Mouse (Mus musculus) CH12.LX (cell line): ENCODE data around the gene Tnik. TPM values are rescaled to one million over a fixed set of nuclear protein-coding genes. Genes with fewer than 3 reads are reported as not detected.

Experiments
- DNase-seq: peaks from one replicate; pipeline ENCODE4 v3.0.0-alpha.2; 2013; ENCODE audit errors: extremely low read depth
- H3K27ac ChIP-seq: 2 replicates; pipeline ENCODE4 v1.5.1; 2012; ENCODE audit warnings: low read depth, mild to moderate bottlenecking, control low read depth, moderate library complexity; ENCODE audit not compliant: insufficient read depth
- H3K27me3 ChIP-seq: replicated peaks from 2 replicates; pipeline ENCODE3; 2012; ENCODE audit warnings: inconsistent platforms
- H3K36me3 ChIP-seq, 2 experiments: replicated peaks in 1 of 2; 2 replicates each; pipeline versions ENCODE3 to v1.6.1; 2012; ENCODE audit warnings: inconsistent platforms in 1 of 2, low read length in 1 of 2, mild to moderate bottlenecking in 1 of 2, mixed read lengths in 1 of 2, moderate library complexity in 1 of 2; ENCODE audit not compliant: control insufficient read depth in 1 of 2, insufficient read depth in 1 of 2
- H3K4me1 ChIP-seq, 2 experiments: 2 replicates each; pipeline ENCODE4 v1.6.1; 2012; ENCODE audit warnings: inconsistent platforms in 1 of 2, moderate library complexity in 1 of 2; ENCODE audit not compliant: insufficient read depth in 2 of 2, control insufficient read depth in 1 of 2
- H3K4me2 ChIP-seq: 2 replicates; pipeline ENCODE4 v1.6.1; 2012; ENCODE audit warnings: low read depth, mild to moderate bottlenecking, control low read depth; ENCODE audit not compliant: poor library complexity, insufficient read depth, severe bottlenecking
- H3K4me3 ChIP-seq, 3 experiments: fragments of 150-350 bp in 1 of 3; sonication (generic) in 1 of 3; replicated peaks in 1 of 3; 2 replicates each; pipeline versions ENCODE3 to v1.5.1; 2011 to 2012; ENCODE audit warnings: low read depth in 2 of 3, low read length in 2 of 3, mild to moderate bottlenecking in 2 of 3, moderate library complexity in 2 of 3, control low read depth in 1 of 3, improper control_type of control experiment in 1 of 3, inconsistent platforms in 1 of 3, mixed read lengths in 1 of 3; ENCODE audit not compliant: poor library complexity in 1 of 3
- H3K79me2 ChIP-seq: replicated peaks from 2 replicates; pipeline ENCODE4 v1.6.1; 2012; ENCODE audit warnings: mild to moderate bottlenecking, moderate library complexity; ENCODE audit not compliant: control insufficient read depth, poor library complexity, insufficient read depth, severe bottlenecking; ENCODE audit errors: extremely low read depth
- H3K9ac ChIP-seq: 2 replicates; pipeline ENCODE4 v1.6.1; 2012; ENCODE audit warnings: low read depth, mild to moderate bottlenecking, control low read depth, moderate library complexity; ENCODE audit not compliant: insufficient read depth
- H3K9me3 ChIP-seq: replicated peaks from 2 replicates; pipeline ENCODE3; 2012; ENCODE audit warnings: low read length, inconsistent platforms, mixed read lengths
- CHD2 ChIP-seq: IDR thresholded peaks from 2 replicates; pipeline ENCODE4 v1.6.1; 2011; ENCODE audit warnings: low read length, improper control_type of control experiment
- ELF1 ChIP-seq: IDR thresholded peaks from 2 replicates; pipeline ENCODE4 v1.6.1; 2014; ENCODE audit warnings: low read depth, mild to moderate bottlenecking, inconsistent platforms, low read length, improper control_type of control experiment
- EP300 ChIP-seq: IDR thresholded peaks from 2 replicates; pipeline ENCODE4 v1.6.1; 2011; ENCODE audit warnings: low read length, improper control_type of control experiment
- ETS1 ChIP-seq: conservative IDR thresholded peaks from 2 replicates; pipeline ENCODE4 v1.6.1; 2012; ENCODE audit warnings: low read depth, mild to moderate bottlenecking, inconsistent platforms, low read length, improper control_type of control experiment, moderate library complexity
- GABPA ChIP-seq: IDR thresholded peaks from 2 replicates; pipeline ENCODE4 v1.6.1; 2012; ENCODE audit warnings: low read depth, low read length, improper control_type of control experiment, inconsistent platforms; ENCODE audit not compliant: insufficient replicate concordance
- IRF4 ChIP-seq: IDR thresholded peaks from 2 replicates; pipeline ENCODE4 v1.6.1; 2014; ENCODE audit warnings: low read depth, mild to moderate bottlenecking, inconsistent platforms, low read length, improper control_type of control experiment
- KAT2A ChIP-seq: IDR thresholded peaks from 2 replicates; pipeline ENCODE4 v1.6.1; 2012; ENCODE audit warnings: low read length, improper control_type of control experiment, inconsistent platforms; ENCODE audit not compliant: insufficient replicate concordance
- MAFK ChIP-seq: IDR thresholded peaks from 2 replicates; pipeline ENCODE4 v1.6.1; 2011; ENCODE audit warnings: low read length, improper control_type of control experiment; ENCODE audit not compliant: insufficient replicate concordance
- MAZ ChIP-seq: IDR thresholded peaks from 2 replicates; pipeline ENCODE4 v1.6.1; 2012; ENCODE audit warnings: low read depth, mild to moderate bottlenecking, inconsistent platforms, low read length, improper control_type of control experiment, moderate library complexity
- MYC ChIP-seq: IDR thresholded peaks from 2 replicates; pipeline ENCODE4 v1.6.1; 2011; ENCODE audit warnings: low read depth, mild to moderate bottlenecking, improper control_type of control experiment, low read length
- NELFE ChIP-seq: IDR thresholded peaks from 2 replicates; pipeline ENCODE4 v1.6.1; 2011; ENCODE audit warnings: low read depth, low read length, improper control_type of control experiment
- NRF1 ChIP-seq: IDR thresholded peaks from 2 replicates; pipeline ENCODE4 v1.6.1; 2014; ENCODE audit warnings: low read depth, mild to moderate bottlenecking, inconsistent platforms, low read length, improper control_type of control experiment, moderate library complexity
- PAX5 ChIP-seq: IDR thresholded peaks from 2 replicates; pipeline ENCODE4 v1.6.1; 2012; ENCODE audit warnings: low read length, inconsistent platforms, mixed read lengths
- POLR2A ChIP-seq: IDR thresholded peaks from 2 replicates; pipeline ENCODE4 v1.6.1; 2011; ENCODE audit warnings: low read depth, mild to moderate bottlenecking, improper control_type of control experiment, low read length
- POLR2AphosphoS2 ChIP-seq: IDR thresholded peaks from 2 replicates; pipeline ENCODE4 v1.6.1; 2011; ENCODE audit warnings: low read depth, low read length, improper control_type of control experiment
- RCOR1 ChIP-seq: conservative IDR thresholded peaks from 2 replicates; pipeline ENCODE4 v1.6.1; 2012; ENCODE audit warnings: low read depth, mild to moderate bottlenecking, inconsistent platforms, low read length, improper control_type of control experiment
- SMC3 ChIP-seq: IDR thresholded peaks from 2 replicates; pipeline ENCODE4 v1.6.1; 2011; ENCODE audit warnings: low read depth, low read length, improper control_type of control experiment
- ZKSCAN1 ChIP-seq: IDR thresholded peaks from 2 replicates; pipeline ENCODE4 v1.6.1; 2012; ENCODE audit warnings: low read depth, inconsistent platforms, low read length, improper control_type of control experiment, borderline replicate concordance
- ZNF384 ChIP-seq: IDR thresholded peaks from 2 replicates; pipeline ENCODE4 v1.6.1; 2012; ENCODE audit warnings: low read depth, low read length, improper control_type of control experiment, inconsistent platforms
- dilution Hi-C: fragments of 300-500 bp; cut with MboI; formaldehyde crosslinking; loops from 2 replicates; pipeline ENCODE4 v1.14.3; 2020; ENCODE audit warnings: low sequenced_read_pairs; ENCODE audit not compliant: extremely low pct_unique_long_range_greater_than_20kb, extremely low pct_ligation_motif_present
- in situ Hi-C: fragments of 300-500 bp; cut with MboI; formaldehyde crosslinking; loops from 3 replicates; pipeline ENCODE4 v1.14.3; 2019; ENCODE audit warnings: low sequenced_read_pairs, low pct_ligation_motif_present, low pct_unique_long_range_greater_than_20kb, mixed read lengths
- polyA plus RNA-seq: library from polyadenylated mRNA; unstranded; fragments of >175 nt; gene quantifications from 2 replicates; pipeline ENCODE4 v1.2.1, GENCODE M21; 2012; ENCODE audit warnings: low read depth; ENCODE audit not compliant: insufficient read length
- total RNA-seq, 2 experiments: library from RNA; depleted of rRNA; stranded (reverse); fragments of 300-350 nt in 1 of 2; fragments of >200 nt in 1 of 2; gene quantifications; 2 replicates each; pipeline ENCODE4 v1.2.3; 2012 to 2014

Gene Tnik
- total and polyA plus RNA-seq, 3 experiments = 0.08 TPM; not detected in 2

DNA sequence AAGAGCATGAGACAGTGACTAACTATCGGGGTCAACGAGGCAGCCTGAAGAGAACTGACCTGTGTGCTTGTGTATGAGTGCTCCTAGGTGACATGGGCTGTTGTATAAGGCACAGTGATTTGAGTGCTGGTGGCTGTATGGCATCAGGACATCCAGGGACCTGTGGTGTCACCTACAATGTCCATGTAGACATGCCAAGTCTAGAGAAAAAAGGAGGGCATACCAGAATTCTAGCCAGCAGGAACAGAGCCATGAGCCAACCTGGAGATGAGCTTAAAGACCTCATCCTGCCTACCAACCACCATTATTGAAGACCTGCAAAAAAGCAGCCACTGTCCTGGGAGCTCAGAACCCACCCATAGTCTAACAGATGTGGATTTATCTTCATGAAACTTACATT is 127.2 kb downstream of the Tnik start:
- H3K4me1 ChIP-seq = no peaks in the 10 kb centered on the region
- no peak overlapping the region for H3K4me2 ChIP-seq
- dilution Hi-C loops (no loop called here), in situ Hi-C loops (no loop called here)
- no peak overlapping the region for H3K27ac ChIP-seq
- H3K79me2 ChIP-seq = no peaks in the 10 kb centered on the region
- no peaks in the 10 kb centered on the region for H3K27me3 ChIP-seq
- H3K4me3 ChIP-seq = no peak overlapping the region
- no peak for TF ChIP-seq POLR2A
- no peak for TF ChIP-seq CHD2
- TF ChIP-seq KAT2A = no peak
- no peak for TF ChIP-seq MAFK
- TF ChIP-seq NRF1 = no peak
- no peak for TF ChIP-seq NELFE
- TF ChIP-seq ETS1 = no peak
- no peak for TF ChIP-seq ZKSCAN1
- no peak for DNase-seq
- H3K9me3 ChIP-seq = peaks cover 64% of the 10 kb centered on the region
- H3K36me3 ChIP-seq = no peaks in the 10 kb centered on the region
- no peak overlapping the region for H3K9ac ChIP-seq

DNA sequence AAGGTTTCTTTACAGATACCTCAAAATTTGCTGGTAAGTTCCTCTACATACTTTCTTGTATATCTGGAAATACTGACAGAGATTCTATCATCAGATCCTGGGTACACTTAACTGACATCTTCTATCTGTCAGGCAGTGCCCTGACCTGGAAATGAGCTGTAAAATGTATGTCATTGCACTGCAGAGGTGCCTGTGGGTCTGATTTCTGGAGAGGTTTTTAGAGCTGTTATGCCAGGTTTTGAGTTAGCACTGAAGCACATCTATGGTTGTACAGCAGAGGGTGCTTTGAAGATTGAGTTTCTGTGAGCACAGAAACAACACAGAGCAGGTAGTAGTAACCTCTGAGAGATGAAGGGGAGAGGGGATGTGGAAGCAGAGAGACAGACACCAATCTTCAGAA is 129.5 kb downstream of the Tnik start:
- H3K79me2 ChIP-seq = no peaks in the 10 kb centered on the region
- no peaks in the 10 kb centered on the region for H3K36me3 ChIP-seq
- no peak overlapping the region for H3K27ac ChIP-seq
- DNase-seq = no peak
- in situ Hi-C loops (no loop called here), dilution Hi-C loops (no loop called here)
- H3K9ac ChIP-seq = no peak overlapping the region
- H3K4me2 ChIP-seq = no peak overlapping the region
- no peaks in the 10 kb centered on the region for H3K27me3 ChIP-seq
- no peaks in the 10 kb centered on the region for H3K4me1 ChIP-seq
- no peak overlapping the region for H3K4me3 ChIP-seq
- peaks cover 65% of the 10 kb centered on the region for H3K9me3 ChIP-seq
- TF ChIP-seq SMC3 (no peak), PAX5 (no peak), ELF1 (no peak), GABPA (no peak), RCOR1 (no peak), IRF4 (no peak), POLR2AphosphoS2 (no peak)

DNA sequence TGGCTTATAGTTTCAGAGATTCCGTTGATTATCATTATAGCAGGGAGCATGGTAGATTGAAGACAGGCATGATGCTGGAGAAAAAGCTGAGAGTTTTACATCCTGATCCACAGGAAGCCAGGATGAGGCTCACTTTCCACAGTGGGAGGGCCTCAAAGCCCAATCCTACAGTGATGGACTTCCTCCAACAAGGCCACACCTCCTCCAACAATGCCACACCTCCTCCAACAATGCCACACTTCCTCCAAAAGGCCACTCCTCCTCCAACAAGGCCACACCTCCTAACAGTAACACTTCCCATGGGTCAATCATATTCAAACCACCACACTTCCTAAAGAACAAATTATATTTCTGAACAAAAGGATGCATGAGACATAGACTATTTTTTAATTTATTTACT is 135.8 kb downstream of the Tnik start:
- no peak for TF ChIP-seq ETS1
- TF ChIP-seq MYC = no peak
- TF ChIP-seq POLR2AphosphoS2 = no peak
- no peak for TF ChIP-seq KAT2A
- TF ChIP-seq GABPA = no peak
- TF ChIP-seq POLR2A = no peak
- TF ChIP-seq MAZ = no peak
- TF ChIP-seq EP300 = no peak
- TF ChIP-seq NELFE = no peak
- TF ChIP-seq ZNF384 = no peak
- Histone ChIP-seq H3K9ac (no peak overlapping the region), H3K79me2 (no peaks in the 10 kb centered on the region), H3K9me3 (peaks cover 72% of the 10 kb centered on the region), H3K4me1 (no peaks in the 10 kb centered on the region), H3K27ac (no peak overlapping the region), H3K4me3 (no peak overlapping the region), H3K36me3 (no peaks in the 10 kb centered on the region), H3K4me2 (no peak overlapping the region), H3K27me3 (no peaks in the 10 kb centered on the region)
- in situ Hi-C loops (no loop called here), dilution Hi-C loops (no loop called here)
- DNase-seq = no peak
